Mouse (Mus musculus) heart, adult 9 months (tissue): ENCODE results near the gene Wbp2nl.

Experiments
- DNase-seq, 2 experiments: peaks; one replicate each; pipeline ENCODE4 v3.0.0; 2022; ENCODE audit warnings: low spot score in 2 of 2

The Wbp2nl gene

GRCm38 (mm10) chr15:82317839-82318238, 19.1 kb downstream of the Wbp2nl start:
- no peak for DNase-seq

GRCm38 (mm10) chr15:82319613-82320012, 20.9 kb downstream of the Wbp2nl start:
- DNase-seq: no peak

- no peak for DNase-seq
Observed at GRCm38 (mm10) chr15:82322195-82322594, 23.4 kb downstream of the Wbp2nl start.

- no peak for DNase-seq
Observed at GRCm38 (mm10) chr15:82325382-82325781, 26.6 kb downstream of the Wbp2nl start.

DNA sequence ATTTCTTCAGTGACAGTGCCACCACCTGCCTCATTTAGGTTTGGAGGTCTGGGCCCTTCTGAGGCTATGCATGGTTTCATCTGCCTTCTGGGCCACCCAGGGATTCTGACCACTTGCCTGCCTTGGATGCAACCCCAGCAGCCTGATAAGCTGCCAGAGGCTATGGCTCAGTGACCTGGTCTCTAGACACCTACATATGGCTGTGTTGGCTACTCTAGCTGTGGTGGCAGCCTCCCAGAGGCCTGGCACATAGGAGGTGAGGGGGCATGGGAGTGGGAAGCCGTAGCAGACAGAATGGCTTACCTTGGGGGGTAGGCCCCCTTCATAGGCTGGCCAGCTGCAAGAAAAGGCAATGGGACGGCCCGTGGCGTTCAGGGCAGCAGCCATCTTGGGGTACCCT, 36.4 kb downstream of the Wbp2nl start:
- DNase-seq: no peak

- DNase-seq: no peak
Observed at GRCm38 (mm10) chr15:82336629-82337028, 37.9 kb downstream of the Wbp2nl start.

- DNase-seq: no peak
Observed at GRCm38 (mm10) chr15:82337875-82338274, 39.1 kb downstream of the Wbp2nl start.

- DNase-seq: peak; percentile 98
Observed at GRCm38 (mm10) chr15:82338593-82339112, 39.9 kb downstream of the Wbp2nl start, which contains the start of the genes Naga, Pheta2 and Smdt1. Gene Naga, minus strand, starts transcription at chr15:82338925. Gene Pheta2, plus strand, starts transcription at chr15:82338942. Gene Smdt1, plus strand, starts transcription at chr15:82338959.

DNA sequence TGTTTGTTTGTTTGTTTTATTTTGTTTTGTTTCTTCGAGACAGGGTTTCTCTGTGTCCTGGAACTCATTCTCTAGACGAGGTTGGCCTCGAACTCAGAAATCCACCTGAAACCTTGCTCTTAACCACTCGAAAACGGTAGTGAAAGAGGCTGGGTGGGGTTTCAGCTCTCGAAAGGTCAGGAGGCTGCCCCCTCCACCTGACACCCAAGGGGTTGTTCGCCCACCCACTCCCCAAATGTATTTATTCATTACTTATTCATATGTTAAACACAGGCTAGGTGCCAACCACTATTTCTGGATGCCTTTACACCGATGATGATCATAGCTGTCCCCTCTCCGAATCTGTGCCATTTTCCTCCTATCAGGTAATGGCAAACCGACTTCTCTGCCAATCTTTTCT, 40.4 kb downstream of the Wbp2nl start:
- DNase-seq: no peak

GRCm38 (mm10) chr15:82339634-82340254, 41.0 kb downstream of the Wbp2nl start:
- no peak for DNase-seq

DNA sequence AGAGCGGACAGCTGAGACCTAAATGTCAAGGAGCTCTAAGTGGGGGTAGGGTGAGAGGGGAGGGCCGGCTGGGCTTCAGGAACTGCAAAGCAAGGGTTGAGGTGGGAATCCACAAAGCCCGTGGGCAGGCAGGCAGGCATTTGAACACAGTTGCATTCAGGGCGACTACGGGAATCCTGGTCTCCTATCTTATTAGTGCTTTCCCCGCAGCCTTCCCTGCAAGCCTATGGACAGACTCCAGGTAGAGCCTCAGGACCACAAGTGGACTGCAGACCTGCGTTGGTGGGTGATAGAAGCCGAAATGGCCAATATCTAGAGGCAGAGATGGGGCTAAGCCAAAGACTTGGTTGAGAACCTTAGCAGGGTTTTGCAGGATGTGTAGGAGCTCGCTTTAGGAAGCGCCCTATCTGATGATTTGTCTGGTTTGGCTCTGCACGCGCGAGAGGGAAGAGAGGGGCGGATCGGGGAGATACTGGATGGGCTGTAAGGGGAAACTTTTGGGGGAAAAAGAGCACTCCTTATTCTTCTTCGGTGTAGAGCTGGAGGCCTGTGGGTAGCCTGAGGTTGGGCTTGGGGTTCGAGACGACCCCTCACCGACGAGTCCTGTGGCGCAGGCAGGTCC, 41.8 kb downstream of the Wbp2nl start:
- no peak for DNase-seq

- peak; percentile 64 to 71 for DNase-seq
Observed at GRCm38 (mm10) chr15:82341036-82341501, 42.3 kb downstream of the Wbp2nl start.

- DNase-seq: no peak
Observed at GRCm38 (mm10) chr15:82341675-82342542, 43.2 kb downstream of the Wbp2nl start.

DNA sequence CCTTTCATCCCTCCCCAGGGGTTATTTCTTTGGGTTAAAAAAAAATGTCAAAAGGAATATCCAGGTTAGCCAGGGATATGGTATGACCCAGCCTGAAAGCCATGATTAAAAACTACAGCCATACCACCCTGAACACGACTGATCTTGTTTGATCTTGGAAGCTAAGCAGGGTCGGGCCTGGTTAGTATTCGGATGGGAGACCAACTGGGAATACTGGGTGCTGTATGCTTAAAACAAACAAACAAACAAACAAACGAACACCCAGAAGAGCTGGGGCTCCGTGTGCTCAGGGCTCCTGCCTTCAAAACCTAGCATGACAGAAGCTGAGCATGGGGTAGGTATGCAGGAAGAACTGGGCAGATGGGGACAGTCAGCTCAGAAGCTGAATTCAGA, 43.8 kb downstream of the Wbp2nl start:
- no peak for DNase-seq

DNA sequence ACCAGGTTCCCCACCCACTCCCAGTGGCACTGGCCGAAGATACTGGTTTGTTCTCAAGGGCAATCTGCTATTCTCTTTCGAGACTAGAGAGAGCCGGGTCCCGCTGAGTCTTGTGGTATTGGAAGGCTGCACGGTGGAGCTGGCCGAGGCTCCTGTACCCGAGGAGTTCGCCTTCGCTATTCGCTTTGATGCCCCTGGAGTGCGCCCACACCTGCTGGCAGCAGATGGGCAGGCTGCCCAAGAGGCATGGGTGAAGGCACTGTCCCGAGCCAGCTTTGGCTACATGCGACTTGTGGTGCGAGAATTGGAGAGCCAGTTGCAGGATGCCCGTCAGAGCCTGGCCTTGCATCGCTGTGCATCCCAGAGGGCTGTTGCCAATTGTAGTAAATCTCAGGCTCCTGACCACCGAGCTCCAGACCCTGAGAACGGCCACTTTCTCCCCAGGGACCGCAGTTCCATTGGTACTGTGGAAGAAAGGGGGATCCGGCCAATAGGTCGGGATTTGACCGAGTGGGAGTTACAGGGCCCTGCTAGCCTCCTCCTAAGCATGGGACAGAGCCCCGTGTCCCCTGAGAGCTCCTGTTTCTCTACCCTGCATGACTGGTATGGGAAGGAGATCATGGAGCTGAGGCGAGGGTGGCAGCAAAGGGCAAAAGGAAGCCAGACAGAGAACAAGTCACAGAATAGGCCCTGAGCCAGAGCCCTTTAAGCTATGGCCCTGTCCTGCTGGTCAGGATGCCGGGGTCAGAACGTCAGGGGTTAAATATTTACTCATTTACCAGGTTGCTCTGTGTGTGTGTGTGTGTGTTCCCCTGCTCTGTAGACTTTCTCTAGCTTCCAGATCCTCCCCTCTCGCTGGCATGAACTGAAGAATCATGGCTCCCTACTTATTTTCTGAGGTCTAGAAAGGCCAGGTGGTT, 44.9 kb downstream of the Wbp2nl start:
- no peak for DNase-seq

DNA sequence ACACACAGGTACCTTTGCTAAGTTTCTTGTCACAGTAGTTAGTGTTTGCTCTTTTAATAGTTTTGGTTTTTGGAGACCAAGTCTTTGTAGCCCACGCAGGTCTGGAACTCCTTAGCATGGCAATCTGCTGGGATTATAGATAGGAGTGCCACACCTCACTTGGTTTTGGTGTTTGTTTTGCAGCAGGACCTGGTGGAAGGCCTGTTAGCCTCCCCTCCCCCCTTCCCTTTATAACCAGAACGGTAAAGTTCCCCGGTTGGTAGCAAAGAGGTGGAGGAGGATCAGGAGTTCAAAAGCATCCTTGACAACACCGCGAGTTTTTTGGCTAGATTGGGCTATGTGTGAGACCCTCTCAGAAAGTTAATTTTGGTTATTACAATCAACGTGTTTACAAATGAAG, 46.2 kb downstream of the Wbp2nl start:
- DNase-seq: no peak

- peak; percentile 99 for DNase-seq
Observed at GRCm38 (mm10) chr15:82345820-82346470, 47.2 kb downstream of the Wbp2nl start.

DNA sequence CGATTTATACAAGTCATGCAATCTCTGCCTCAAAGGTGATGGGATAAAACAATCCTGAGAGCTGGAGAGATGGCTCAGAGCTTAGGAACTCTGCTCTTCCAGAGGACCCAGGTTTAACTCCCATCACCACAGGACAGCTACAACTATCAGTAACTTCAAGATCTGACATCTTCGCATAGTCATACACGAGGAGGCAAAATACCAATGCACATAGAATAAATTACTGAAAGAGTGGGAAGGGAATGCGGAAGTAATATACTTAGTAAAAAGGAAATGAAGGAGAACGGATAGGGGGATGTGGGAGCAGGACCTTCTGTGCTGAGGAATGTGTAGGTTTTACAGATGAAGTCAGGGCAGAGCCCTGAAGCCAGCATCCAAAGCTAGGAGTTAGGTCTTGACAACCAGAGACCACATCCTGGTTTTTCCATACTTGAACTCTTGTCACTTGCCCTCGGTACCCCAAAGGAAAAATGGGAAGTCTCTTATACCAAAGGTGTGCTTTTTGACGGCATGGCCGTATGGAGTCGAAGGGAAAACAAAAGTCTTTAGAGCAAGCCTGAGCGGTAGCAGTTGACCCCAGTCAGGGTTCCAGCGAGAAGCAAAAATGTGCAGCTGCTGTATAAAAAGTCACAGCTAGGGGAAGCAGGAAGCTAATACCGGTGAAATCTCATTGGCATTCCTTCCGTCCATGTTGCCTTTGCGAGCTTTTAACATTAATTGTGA, 48.0 kb downstream of the Wbp2nl start:
- no peak for DNase-seq

- no peak for DNase-seq
Observed at GRCm38 (mm10) chr15:82347303-82347676, 48.5 kb downstream of the Wbp2nl start.

- no peak for DNase-seq
Observed at GRCm38 (mm10) chr15:82347852-82348251, 49.1 kb downstream of the Wbp2nl start.
